Mouse (Mus musculus) layer of hippocampus, adult 2 months (tissue): ENCODE data around the gene Slc16a2. TPM values are rescaled to one million over a fixed set of nuclear protein-coding genes. Genes with fewer than 3 reads are reported as not detected.
"Not testable (repeated sequence)": the region's sequence is repeated elsewhere in the genome, so short reads cannot be mapped to it uniquely, and the experiment has no call there.

Experiments
- DNase-seq, 2 experiments: peaks; one replicate each; pipeline ENCODE4 v3.0.0; 2022; ENCODE audit warnings: low spot score in 2 of 2
- H3K27ac ChIP-seq: fragments of 200-600 bp; 2 replicates; pipeline ENCODE4 v1.8.1; 2022
- H3K4me3 ChIP-seq: fragments of 200-600 bp; 2 replicates; pipeline ENCODE4 v1.8.1; 2022; ENCODE audit warnings: mild to moderate bottlenecking
- CTCF ChIP-seq: fragments of 200-600 bp; conservative IDR thresholded peaks from 2 replicates; pipeline ENCODE4 v1.8.1; 2022; ENCODE audit warnings: antibody characterized with exemption, mild to moderate bottlenecking, moderate library complexity
- total RNA-seq, 2 experiments: library from RNA; stranded (reverse); gene quantifications; 2 replicates each; pipeline ENCODE4 v1.2.3; 2021

Gene Slc16a2
- total RNA-seq, 2 experiments from 2014 or later, result 34.9 to 35.7 TPM

DNA sequence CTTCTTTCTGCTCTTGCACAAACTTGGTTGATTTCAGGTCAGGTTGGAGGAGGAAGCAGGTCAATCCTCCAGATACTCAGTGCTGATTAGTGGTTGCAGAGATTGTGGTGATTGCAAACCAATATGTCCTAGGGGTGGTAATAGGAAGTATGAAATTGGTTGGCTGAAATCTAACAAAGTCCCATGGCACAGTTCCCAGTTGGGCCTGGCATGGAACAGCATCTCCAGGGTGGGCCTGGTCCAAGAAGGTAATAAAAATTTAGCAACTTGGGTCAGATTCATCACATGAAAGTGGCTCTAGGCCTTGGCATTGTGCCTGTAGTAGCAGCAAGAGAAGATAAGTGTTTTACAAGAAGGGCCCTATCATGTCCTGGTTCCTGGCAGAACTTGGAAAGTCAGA lies 151.5 kb downstream of the Slc16a2 start:
- Histone ChIP-seq H3K27ac (no peak overlapping the region), H3K4me3 (no peak overlapping the region)
- no peak for DNase-seq
- TF ChIP-seq CTCF, result no peak

DNA sequence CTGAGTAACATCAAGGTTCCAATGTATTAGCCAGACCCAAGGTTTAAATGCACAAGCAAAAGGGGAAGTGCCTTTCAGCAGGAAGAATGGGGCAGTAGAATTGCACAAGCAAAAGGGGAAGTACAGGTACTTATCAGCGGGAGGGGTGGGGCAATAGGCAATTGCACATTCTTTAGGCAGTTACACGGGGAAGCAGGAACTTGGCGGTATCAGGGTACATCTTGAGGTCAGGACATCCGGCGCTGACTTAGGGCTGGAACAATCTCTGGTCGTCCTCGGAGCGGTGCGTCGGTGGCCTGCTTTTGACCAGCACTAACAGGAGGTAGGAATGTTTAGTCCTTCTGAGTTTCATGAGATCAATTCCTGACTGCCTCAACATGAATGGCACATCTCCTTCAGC lies 157.3 kb downstream of the Slc16a2 start:
- DNase-seq, H3K27ac ChIP-seq, H3K4me3 ChIP-seq: not testable (repeated sequence)

DNA sequence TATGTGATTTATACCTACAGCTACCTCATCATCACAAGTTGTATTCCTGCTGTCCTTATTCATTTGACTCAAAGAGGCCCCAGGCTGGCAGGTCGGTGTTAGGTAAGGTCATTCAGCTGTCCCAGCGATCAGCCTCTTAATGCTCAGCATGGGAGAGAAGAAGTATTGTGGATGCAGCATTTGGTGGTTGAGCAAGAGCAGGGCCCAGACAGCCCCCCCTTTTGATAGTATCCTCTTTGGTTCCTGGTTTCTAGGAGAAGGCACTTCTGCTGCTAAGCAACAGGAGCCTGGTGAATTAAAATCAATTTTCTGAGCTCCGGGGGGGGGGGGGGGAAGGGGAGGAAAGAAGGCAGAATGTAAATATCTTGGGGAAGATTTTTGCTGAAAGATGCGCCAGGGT lies 162.8 kb downstream of the Slc16a2 start:
- H3K4me3 ChIP-seq, result no peak overlapping the region
- no peak for DNase-seq
- TF ChIP-seq CTCF, result no peak
- peak overlapping the region; percentile 81 for H3K27ac ChIP-seq

GRCm38 (mm10) chrX:103653021-103653420 lies 168.8 kb downstream of the Slc16a2 start:
- H3K4me3 ChIP-seq, result no peak overlapping the region
- TF ChIP-seq CTCF, result no peak
- DNase-seq, result no peak
- no peak overlapping the region for H3K27ac ChIP-seq

- no peak for DNase-seq
- no peak for TF ChIP-seq CTCF
- Histone ChIP-seq H3K4me3 (no peak overlapping the region), H3K27ac (no peak overlapping the region)
Measured at GRCm38 (mm10) chrX:103652048-103652447, 169.7 kb downstream of the Slc16a2 start.

Other genes with a start within 250 kb of the Slc16a2 start
- not detected for gene Zcchc13, start 191.4 kb downstream of the Slc16a2 start, total RNA-seq
- gene Rlim, start 159.3 kb upstream of the Slc16a2 start, total RNA-seq, result 10 to 100 TPM; 48.5 to 52.3 TPM